In genomic region chr13:73159865-73160264, GRCm38 (mm10) we compare ENCODE assay signal across 8 mouse cellular contexts.
DNase-seq lines count a peak whose midpoint lies in the region; ATAC-seq lines count a peak whose summit lies in the region.

No protein-coding gene starts in this region.

- peaks cover 7% of the 10 kb centered on the region for H3K4me1 ChIP-seq in heart, embryonic 12.5 days (replicated peaks)
- H3K4me1 ChIP-seq in limb, embryonic 13.5 days = peaks cover 8% of the 10 kb centered on the region; the same call in 1 of the 2 replicates

- no peak for DNase-seq in heart, postnatal 14 days
- DNase-seq in urinary bladder, postnatal 25 days (ENCODE audit: low spot score) = peak; percentile 4
- no peak for DNase-seq in urinary bladder, postnatal 4 days (ENCODE audit: low spot score in 2 of 2)
- DNase-seq in thymus, postnatal 36 days = no peak
- no peak for DNase-seq in thymus, postnatal 14 days
- no peak for DNase-seq in right cerebral cortex, postnatal 10 days (ENCODE audit: low spot score in 2 of 2)

- H3K9ac ChIP-seq in heart, embryonic 12.5 days = no peak overlapping the region; the same call in 1 of the 2 replicates
- peak overlapping the region; percentile 59 for H3K9ac ChIP-seq in limb, embryonic 13.5 days

- H3K27me3 ChIP-seq in heart, embryonic 12.5 days (replicated peaks) = 0 out of 2 replicates have a peak, but pooled peaks cover 3% of the 10 kb centered on the region
- H3K27me3 ChIP-seq in limb, embryonic 13.5 days = peaks cover 12% of the 10 kb centered on the region

- peak overlapping the region; percentile 24 for H3K4me3 ChIP-seq in heart, embryonic 12.5 days
- peak overlapping the region; percentile 38 for H3K4me3 ChIP-seq in limb, embryonic 13.5 days

- ATAC-seq in heart, embryonic 12.5 days (ENCODE audit: insufficient number of reproducible peaks, low FRiP score) = no peak
- no peak; the same call in 1 of the 2 replicates for ATAC-seq in limb, embryonic 13.5 days (ENCODE audit: low FRiP score, low read depth)

- H3K27ac ChIP-seq in heart, embryonic 12.5 days (ENCODE audit: poor library complexity, severe bottlenecking) = no peak overlapping the region
- no peak overlapping the region for H3K27ac ChIP-seq in limb, embryonic 13.5 days

- 11% methylated on average over 9 of the region's 9 CpGs for WGBS in heart, embryonic 12.5 days
- 4% methylated on average over 9 of the region's 9 CpGs for WGBS in limb, embryonic 13.5 days

- H3K9me3 ChIP-seq in heart, embryonic 12.5 days (replicated peaks) = no peaks in the 10 kb centered on the region
- no peaks in the 10 kb centered on the region for H3K9me3 ChIP-seq in limb, embryonic 13.5 days

- no peaks in the 10 kb centered on the region for H3K36me3 ChIP-seq in heart, embryonic 12.5 days
- H3K36me3 ChIP-seq in limb, embryonic 13.5 days = no peaks in the 10 kb centered on the region

- peak overlapping the region; percentile 64 for H3K4me2 ChIP-seq in heart, embryonic 12.5 days
- H3K4me2 ChIP-seq in limb, embryonic 13.5 days (replicated peaks) = peak overlapping the region; percentile 67

- intact Hi-C loops in heart, postnatal 14 days (cut with DNase I) = loop anchor here (2.0 to 10.0 kb wide), 4 partner anchors 107 to 245 kb away; no protein-coding TSS in a partner anchor
